Mouse (Mus musculus) C3H10T1/2 (cell line): ENCODE results near the gene Wwtr1. TPM values are rescaled to one million over a fixed set of nuclear protein-coding genes. Genes with fewer than 3 reads are reported as not detected.

ENCODE experiments used
- polyA plus RNA-seq, 2 experiments: library from polyadenylated mRNA; unstranded; fragments of >200 nt; fragmentation: generic; extraction: Trizol; gene quantifications; one replicate each; pipeline ENCODE4 v1.2.1; 2012; ENCODE audit warnings: missing spikeins in 2 of 2

Gene Wwtr1
- polyA plus RNA-seq = 10 to 100 TPM in 1 of 2 experiments, 1 to 10 TPM in 1; 9.7 to 13.3 TPM

DNA sequence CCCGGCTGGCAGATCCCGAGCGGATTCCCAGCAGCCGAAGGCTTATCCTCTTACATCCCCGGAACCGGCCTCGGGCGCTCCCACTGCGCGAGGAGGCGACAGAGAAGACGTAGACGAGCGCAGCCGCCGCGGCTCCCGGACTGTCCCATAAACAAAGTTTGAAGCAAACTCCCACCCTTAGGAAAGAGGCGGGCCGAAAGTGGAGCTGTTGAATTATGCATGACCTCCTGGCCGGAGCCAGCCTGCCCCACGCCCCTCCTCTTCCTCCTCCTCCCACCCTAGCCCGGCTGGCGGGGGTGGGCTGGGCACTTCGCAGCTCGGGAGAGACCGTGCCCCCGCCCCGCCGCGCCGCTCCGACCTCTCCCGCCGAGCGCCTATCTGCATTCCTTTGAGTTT lies at the start of gene Wwtr1:
Wwtr1 (minus strand) TSS at position 251 of the 396 bp plus-strand sequence.

DNA sequence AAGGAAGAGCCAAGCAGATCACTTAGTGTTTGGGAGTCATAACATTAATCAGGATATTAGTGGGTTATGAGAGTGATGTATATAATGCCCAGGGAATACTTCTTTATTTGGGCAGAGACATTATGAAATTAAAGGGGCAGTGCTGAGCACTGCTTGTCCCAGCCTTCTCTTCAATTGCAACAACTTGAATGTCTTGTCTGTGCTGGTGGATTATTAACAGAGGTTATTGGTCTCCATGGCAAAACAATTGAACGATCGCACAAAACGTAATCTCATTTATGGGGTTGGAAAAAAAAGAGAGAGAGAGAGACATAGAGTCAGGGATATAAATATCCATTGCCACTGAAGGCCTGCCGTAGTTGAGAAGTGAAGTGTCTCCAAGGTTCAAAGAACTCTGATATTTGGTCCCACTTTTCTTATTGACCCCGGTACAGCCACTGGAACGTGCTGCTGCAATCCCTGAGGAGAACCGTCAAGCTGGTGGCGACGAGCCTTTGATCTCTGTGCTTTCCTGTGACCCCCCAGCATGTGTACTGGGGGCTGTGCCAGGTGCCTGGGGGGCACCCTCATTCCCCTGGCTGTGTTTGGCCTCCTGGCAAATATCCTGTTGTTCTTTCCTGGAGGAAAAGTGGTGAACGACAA lies 150.5 kb downstream of the Wwtr1 start, which contains the start of gene Tm4sf4:
Tm4sf4 (plus strand) TSS at position 226 of the 642 bp plus-strand sequence.

Other genes starting within 250 kb of the Wwtr1 start
- gene Tm4sf4, start 150.6 kb downstream of the Wwtr1 start, polyA plus RNA-seq = under 1 TPM; 0.06 to 0.13 TPM
- gene Commd2, start 75.8 kb upstream of the Wwtr1 start, polyA plus RNA-seq = 10 to 100 TPM; 34.2 to 38.0 TPM
- not detected for gene Ankub1, start 116.9 kb upstream of the Wwtr1 start, polyA plus RNA-seq
- gene Rnf13, start 160.2 kb upstream of the Wwtr1 start, polyA plus RNA-seq = 1 to 10 TPM in 1 of 2 experiments, under 1 TPM in 1; 0.50 to 9.6 TPM